Comparison of ENCODE assay signal across 7 mouse cellular contexts in genomic region chr8:107824640-107825039, GRCm38 (mm10).
A peak's percentile ranks its signal among the peaks of the same experiment; 100 is the strongest.
DNase-seq lines count a peak whose midpoint lies in the region; ATAC-seq lines count a peak whose summit lies in the region.

No protein-coding gene starts in this region.

- no peaks in the 10 kb centered on the region for H3K36me3 ChIP-seq in midbrain, embryonic 12.5 days

- no peak for ATAC-seq in midbrain, embryonic 12.5 days (ENCODE audit: low FRiP score, low read depth)

- peak; percentile 16 for DNase-seq in kidney, postnatal 10 days
- DNase-seq in kidney, postnatal 25 days = no peak
- DNase-seq in embryo, embryonic 10.5 days (ENCODE audit: low spot score) = peak; percentile 56
- peak; percentile 8 to 18 for DNase-seq in frontal cortex, postnatal 36 days (ENCODE audit: low spot score in 2 of 2)
- DNase-seq in urinary bladder, postnatal 4 days (ENCODE audit: low spot score in 2 of 2) = no peak
- no peak for DNase-seq in adipocyte (ENCODE audit: low spot score)

- H3K4me1 ChIP-seq in midbrain, embryonic 12.5 days = peaks cover 27% of the 10 kb centered on the region

- peak overlapping the region; percentile 79 for H3K27ac ChIP-seq in midbrain, embryonic 12.5 days (replicated peaks)

- WGBS in midbrain, embryonic 12.5 days = under 1% methylated on average over 14 of the region's 14 CpGs

- H3K4me2 ChIP-seq in midbrain, embryonic 12.5 days (replicated peaks) = peak overlapping the region; percentile 53

- peaks cover 11% of the 10 kb centered on the region for H3K27me3 ChIP-seq in midbrain, embryonic 12.5 days

- H3K9me3 ChIP-seq in midbrain, embryonic 12.5 days = no peaks in the 10 kb centered on the region

- H3K4me3 ChIP-seq in midbrain, embryonic 12.5 days = peak overlapping the region; percentile 27

- H3K9ac ChIP-seq in midbrain, embryonic 12.5 days (replicated peaks) = peak overlapping the region; percentile 54

Comparison
In these comparisons a context has a peak if more than half of its experiments do, and no peak if none do; other contexts are left out.
1. DNase-seq: peak in kidney, postnatal 10 days (single experiment), embryo, embryonic 10.5 days (single experiment) and frontal cortex, postnatal 36 days (2 of 2); none in kidney, postnatal 25 days (0 of 2), urinary bladder, postnatal 4 days (0 of 2) and adipocyte (single experiment).